Mouse (Mus musculus) intestine, embryonic 15.5 days (tissue): ENCODE results near the gene Ddx56. TPM values are rescaled to one million over a fixed set of nuclear protein-coding genes. Genes with fewer than 3 reads are reported as not detected.
A peak's percentile ranks its signal among the peaks of the same experiment; 100 is the strongest.

Experiments used
- ATAC-seq: fragments of 200-750 bp; cut with Nextera tagmentation; 2 replicates; pipeline ENCODE4 v1.8.0; 2017; ENCODE audit warnings: moderate TSS enrichment, moderate library complexity
- H3K27ac ChIP-seq: fragments of 300-500 bp; sonication (generic); 2 replicates; pipeline ENCODE4 v1.5.1; 2015; ENCODE audit warnings: mild to moderate bottlenecking, inconsistent platforms
- H3K27me3 ChIP-seq: fragments of 300-500 bp; sonication (generic); replicated peaks from 2 replicates; pipeline ENCODE4 v1.6.1; 2015; ENCODE audit warnings: inconsistent platforms
- H3K36me3 ChIP-seq: fragments of 300-500 bp; sonication (generic); 2 replicates; pipeline ENCODE4 v1.6.1; 2015; ENCODE audit warnings: inconsistent platforms
- H3K4me1 ChIP-seq: fragments of 300-500 bp; sonication (generic); replicated peaks from 2 replicates; pipeline ENCODE4 v1.6.1; 2015; ENCODE audit warnings: inconsistent platforms
- H3K4me2 ChIP-seq: fragments of 300-500 bp; sonication (generic); replicated peaks from 2 replicates; pipeline ENCODE4 v1.6.1; 2015; ENCODE audit warnings: mild to moderate bottlenecking, inconsistent platforms
- H3K4me3 ChIP-seq: fragments of 300-500 bp; sonication (generic); replicated peaks from 2 replicates; pipeline ENCODE4 v1.5.1; 2015; ENCODE audit warnings: inconsistent platforms
- H3K9ac ChIP-seq: fragments of 300-500 bp; sonication (generic); 2 replicates; pipeline ENCODE4 v1.6.1; 2015; ENCODE audit warnings: inconsistent platforms
- H3K9me3 ChIP-seq: fragments of 300-500 bp; sonication (generic); 2 replicates; pipeline ENCODE4 v1.6.1; 2016; ENCODE audit warnings: inconsistent platforms
- WGBS: fragments of 180-500 bp; shearing (Covaris S2); methylation state at CpG from one replicate; pipeline ENCODE4 v1.1.7; 2015; 5-methylcytosine and 5-hydroxymethylcytosine counted together
- polyA plus RNA-seq: library from polyadenylated mRNA; unstranded; fragments of >200 nt; fragmentation: Nextera tagmentation; extraction: Ambion mirVana; gene quantifications from 2 replicates; pipeline ENCODE4 v1.2.1, GENCODE M21; 2015

Ddx56 gene
- 100 and 106 TPM in 2 replicates for polyA plus RNA-seq

DNA sequence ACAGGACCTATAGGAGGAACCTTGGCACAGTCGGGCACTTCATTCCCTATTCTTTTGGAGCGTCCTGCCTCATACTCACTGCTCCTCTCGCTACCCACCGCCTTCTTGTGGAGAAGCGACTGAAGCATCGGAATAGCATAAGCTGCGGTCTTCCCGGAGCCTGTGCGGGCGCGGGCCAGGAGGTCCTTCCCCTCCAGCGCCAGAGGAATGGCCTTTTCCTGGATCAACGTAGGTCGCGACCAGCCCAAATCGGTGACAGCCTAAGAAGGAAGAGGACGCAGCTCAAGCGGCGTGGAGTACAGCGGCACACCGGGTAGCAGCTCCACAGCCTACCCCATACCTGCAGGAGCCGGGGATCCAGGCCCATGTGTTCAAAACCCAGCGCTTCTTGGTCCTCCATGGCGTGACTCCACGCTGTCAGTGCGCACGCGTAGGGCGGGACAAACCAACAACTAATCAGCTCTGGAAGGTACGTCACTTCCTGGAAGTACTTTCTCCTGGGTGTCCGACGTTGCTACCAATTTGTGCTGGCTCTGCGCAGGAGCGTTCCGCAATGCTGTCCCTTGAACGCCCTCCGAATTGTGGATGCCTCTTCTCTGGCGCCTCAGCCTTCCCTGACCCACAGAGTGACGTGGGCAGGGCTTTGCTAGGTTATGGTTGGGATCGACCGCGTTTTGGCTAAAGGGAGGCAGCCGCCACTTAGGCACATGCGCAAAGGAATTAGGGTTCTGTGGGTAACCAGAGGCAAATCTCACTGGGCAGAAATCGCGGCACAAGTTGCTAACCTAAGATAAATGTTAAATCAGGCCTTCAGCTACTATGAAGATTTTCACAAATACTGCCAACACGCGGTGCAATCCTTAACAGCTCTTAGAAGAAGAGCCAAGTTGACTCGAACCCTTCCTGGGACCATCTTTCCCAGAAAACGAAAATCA, at the start of gene Ddx56:
TSS of gene Ddx56 (minus strand) at position 453 of the 935 bp plus-strand sequence.
- 2% methylated on average over 50 of the region's 50 CpGs for WGBS
- ATAC-seq, result peak; percentile 98

GRCm38 (mm10) chr11:6316821-6317220, 49.2 kb upstream of the Ddx56 start:
- H3K27ac ChIP-seq, result no peak overlapping the region
- WGBS, result 94% methylated on average over 11 of the region's 11 CpGs
- no peak overlapping the region for H3K9ac ChIP-seq
- no peak overlapping the region for H3K4me3 ChIP-seq
- ATAC-seq, result no peak
- H3K27me3 ChIP-seq, result no peaks in the 10 kb centered on the region
- H3K36me3 ChIP-seq, result peaks cover 18% of the 10 kb centered on the region
- H3K4me1 ChIP-seq, result no peaks in the 10 kb centered on the region
- no peaks in the 10 kb centered on the region for H3K9me3 ChIP-seq
- H3K4me2 ChIP-seq, result no peak overlapping the region

More for the DNA sequence above, at the start of gene Ddx56:
- H3K27ac ChIP-seq, result peak within 1 kb of the TSS; percentile 89
- no peaks in the 10 kb centered on the region for H3K9me3 ChIP-seq
- H3K9ac ChIP-seq, result peak within 1 kb of the TSS; percentile 83
- peaks cover 39% of the 10 kb centered on the region for H3K36me3 ChIP-seq
- H3K4me2 ChIP-seq, result peak within 1 kb of the TSS; percentile 66
- H3K4me3 ChIP-seq, result peak within 1 kb of the TSS; percentile 80
- H3K4me1 ChIP-seq, result peaks cover 8% of the 10 kb centered on the region
- H3K27me3 ChIP-seq, result no peaks in the 10 kb centered on the region

- H3K4me2 ChIP-seq, result no peak overlapping the region
- peaks cover 23% of the 10 kb centered on the region for H3K36me3 ChIP-seq
- no peak for ATAC-seq
- WGBS, result 78% methylated on average over 7 of the region's 7 CpGs
- no peak overlapping the region for H3K9ac ChIP-seq
- no peaks in the 10 kb centered on the region for H3K9me3 ChIP-seq
- H3K27me3 ChIP-seq, result no peaks in the 10 kb centered on the region
- 0 out of 2 replicates have a peak, but pooled peaks cover 2% of the 10 kb centered on the region for H3K4me1 ChIP-seq
- H3K4me3 ChIP-seq, result no peak overlapping the region
- no peak overlapping the region for H3K27ac ChIP-seq
Observed at GRCm38 (mm10) chr11:6313874-6314406, 46.4 kb upstream of the Ddx56 start.

- Histone ChIP-seq H3K4me1 (0 out of 2 replicates have a peak, but pooled peaks cover 3% of the 10 kb centered on the region), H3K27me3 (no peaks in the 10 kb centered on the region), H3K4me2 (no peak overlapping the region), H3K9me3 (no peaks in the 10 kb centered on the region), H3K36me3 (peaks cover 13% of the 10 kb centered on the region), H3K9ac (no peak overlapping the region), H3K27ac (peak overlapping the region; percentile 67; the same call in 1 of the 2 replicates), H3K4me3 (no peak overlapping the region)
- peak; percentile 88 for ATAC-seq
- whole genome bisulfite sequencing, result 79% methylated on average over 4 of the region's 4 CpGs
Observed at GRCm38 (mm10) chr11:6308181-6308580, 40.6 kb upstream of the Ddx56 start.

- peak; percentile 65 for ATAC-seq
- 0 out of 2 replicates have a peak, but pooled peaks cover 3% of the 10 kb centered on the region for H3K4me1 ChIP-seq
- H3K36me3 ChIP-seq, result peaks cover 16% of the 10 kb centered on the region
- H3K4me3 ChIP-seq, result no peak overlapping the region
- H3K27me3 ChIP-seq, result no peaks in the 10 kb centered on the region
- no peak overlapping the region for H3K27ac ChIP-seq
- no peak overlapping the region for H3K4me2 ChIP-seq
- no peaks in the 10 kb centered on the region for H3K9me3 ChIP-seq
- H3K9ac ChIP-seq, result no peak overlapping the region
- 74% methylated on average over 1 of the region's 1 CpGs for WGBS
Observed at GRCm38 (mm10) chr11:6305943-6306430, 38.4 kb upstream of the Ddx56 start.

DNA sequence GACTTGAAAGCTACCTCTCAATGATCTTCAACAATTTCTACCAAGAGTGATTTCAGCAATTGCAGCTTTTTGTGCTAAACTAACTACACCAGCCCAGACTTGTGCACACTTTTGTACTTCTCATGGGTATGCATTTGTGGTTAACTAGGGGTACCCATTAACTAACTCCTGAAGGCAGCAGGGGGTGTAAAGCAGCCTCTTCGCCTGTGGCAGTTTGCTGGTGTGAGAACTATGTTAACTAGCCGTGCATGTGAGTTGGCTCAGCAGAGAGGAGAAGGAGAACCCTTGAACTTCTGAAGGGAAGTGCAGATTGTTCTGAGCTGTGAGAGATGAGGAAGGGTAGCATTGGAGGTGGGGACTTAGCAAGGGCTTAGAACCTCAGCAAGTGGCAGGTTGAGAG, 35.2 kb upstream of the Ddx56 start:
- Histone ChIP-seq H3K36me3 (peaks cover 25% of the 10 kb centered on the region), H3K4me3 (no peak overlapping the region), H3K9ac (no peak overlapping the region), H3K9me3 (no peaks in the 10 kb centered on the region), H3K4me2 (no peak overlapping the region), H3K27me3 (no peaks in the 10 kb centered on the region), H3K4me1 (no peaks in the 10 kb centered on the region), H3K27ac (no peak overlapping the region)
- ATAC-seq, result no peak
- 82% methylated on average over 2 of the region's 2 CpGs for WGBS

- 68% methylated on average over 2 of the region's 2 CpGs for WGBS
- ATAC-seq, result peak; percentile 80
- Histone ChIP-seq H3K9ac (no peak overlapping the region), H3K4me3 (no peak overlapping the region), H3K4me2 (no peak overlapping the region), H3K9me3 (no peaks in the 10 kb centered on the region), H3K27ac (peak overlapping the region; percentile 58), H3K4me1 (no peaks in the 10 kb centered on the region), H3K27me3 (no peaks in the 10 kb centered on the region), H3K36me3 (peaks cover 23% of the 10 kb centered on the region)
Observed at GRCm38 (mm10) chr11:6299435-6299834, 31.9 kb upstream of the Ddx56 start.

GRCm38 (mm10) chr11:6296077-6296476, 28.5 kb upstream of the Ddx56 start:
- Histone ChIP-seq H3K4me2 (no peak overlapping the region), H3K9ac (no peak overlapping the region), H3K27me3 (no peaks in the 10 kb centered on the region), H3K36me3 (peaks cover 15% of the 10 kb centered on the region), H3K4me3 (no peak overlapping the region), H3K27ac (no peak overlapping the region), H3K4me1 (no peaks in the 10 kb centered on the region), H3K9me3 (no peaks in the 10 kb centered on the region)
- ATAC-seq, result no peak

DNA sequence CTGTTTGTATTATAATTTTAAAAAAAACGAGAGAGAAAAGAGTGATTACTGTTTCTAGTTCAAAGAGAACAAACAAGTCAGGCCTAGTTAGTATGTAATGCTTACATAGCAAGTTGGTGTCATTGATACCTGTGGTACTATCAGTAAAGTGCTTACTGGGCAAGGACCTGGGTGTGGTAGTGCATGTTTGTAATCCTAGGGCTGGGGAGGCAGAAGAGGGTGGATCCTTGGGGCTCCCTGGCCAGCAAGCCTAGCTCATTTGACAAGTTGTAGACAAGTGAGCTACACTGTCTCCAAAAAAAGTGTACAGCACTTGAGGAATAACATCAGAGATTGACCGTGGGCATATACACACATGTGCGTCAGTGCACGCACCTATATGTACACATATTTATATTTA, 27.1 kb upstream of the Ddx56 start:
- Histone ChIP-seq H3K4me1 (no peaks in the 10 kb centered on the region), H3K9ac (no peak overlapping the region), H3K27me3 (no peaks in the 10 kb centered on the region), H3K9me3 (no peaks in the 10 kb centered on the region), H3K4me2 (no peak overlapping the region), H3K27ac (no peak overlapping the region), H3K4me3 (no peak overlapping the region), H3K36me3 (peaks cover 9% of the 10 kb centered on the region; the same call in 1 of the 2 replicates)
- WGBS, result 87% methylated on average over 4 of the region's 4 CpGs
- no peak; the same call in 1 of the 2 replicates for ATAC-seq

DNA sequence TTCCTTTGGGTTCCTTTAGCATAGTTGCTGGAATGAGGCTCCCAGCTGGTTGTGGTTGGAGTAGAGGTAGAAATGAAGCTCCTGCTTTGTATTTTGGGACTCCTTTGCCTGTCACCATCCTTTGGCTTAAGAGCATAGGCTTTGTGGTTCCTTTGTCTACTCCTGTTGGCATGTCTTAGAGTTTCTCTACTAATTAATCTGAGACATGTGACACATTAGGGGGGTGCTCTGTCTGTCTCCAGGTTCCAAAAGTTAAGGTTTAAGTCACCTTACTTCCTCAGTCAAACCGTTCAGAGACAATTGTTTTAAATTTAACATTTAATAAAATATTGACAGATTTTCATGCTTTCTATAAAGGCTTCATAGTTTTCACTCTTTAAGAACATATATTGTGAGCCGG, 26.0 kb upstream of the Ddx56 start:
- Histone ChIP-seq H3K27ac (0 out of 2 replicates have a peak overlapping the region, but pooled peaks have one; percentile 33), H3K9ac (no peak overlapping the region), H3K9me3 (no peaks in the 10 kb centered on the region), H3K4me2 (no peak overlapping the region), H3K36me3 (peaks cover 4% of the 10 kb centered on the region; the same call in 1 of the 2 replicates), H3K27me3 (no peaks in the 10 kb centered on the region), H3K4me3 (no peak overlapping the region), H3K4me1 (no peaks in the 10 kb centered on the region)
- no peak for ATAC-seq
- WGBS, result 92% methylated on average over 2 of the region's 2 CpGs

DNA sequence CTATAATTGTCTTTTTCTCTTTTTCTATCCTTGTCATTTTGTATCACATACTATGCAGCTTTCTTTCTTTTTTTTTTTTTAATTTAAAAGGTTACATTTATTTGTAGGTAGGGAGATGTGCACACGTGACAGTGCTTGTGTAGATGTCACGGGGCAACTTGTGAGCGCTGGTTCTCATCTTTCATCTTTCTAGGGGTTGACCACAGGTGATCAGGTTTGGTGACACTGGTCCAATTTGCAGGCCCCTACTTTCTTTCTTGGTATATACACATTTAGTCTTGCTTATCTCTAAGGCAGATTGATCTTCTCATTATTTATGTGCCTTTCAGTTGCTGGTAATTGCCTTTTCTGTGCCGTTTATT, 25.4 kb upstream of the Ddx56 start:
- no peak overlapping the region for H3K27ac ChIP-seq
- peak overlapping the region; percentile 71 for H3K4me2 ChIP-seq
- no peak overlapping the region for H3K9ac ChIP-seq
- 83% methylated on average over 4 of the region's 4 CpGs for WGBS
- peak overlapping the region; percentile 63 for H3K4me3 ChIP-seq
- no peaks in the 10 kb centered on the region for H3K9me3 ChIP-seq
- no peaks in the 10 kb centered on the region for H3K4me1 ChIP-seq
- H3K36me3 ChIP-seq, result peaks cover 4% of the 10 kb centered on the region; the same call in 1 of the 2 replicates
- no peak for ATAC-seq
- no peaks in the 10 kb centered on the region for H3K27me3 ChIP-seq
